8 mouse cellular contexts compared by ENCODE assay signal in the genomic region with DNA sequence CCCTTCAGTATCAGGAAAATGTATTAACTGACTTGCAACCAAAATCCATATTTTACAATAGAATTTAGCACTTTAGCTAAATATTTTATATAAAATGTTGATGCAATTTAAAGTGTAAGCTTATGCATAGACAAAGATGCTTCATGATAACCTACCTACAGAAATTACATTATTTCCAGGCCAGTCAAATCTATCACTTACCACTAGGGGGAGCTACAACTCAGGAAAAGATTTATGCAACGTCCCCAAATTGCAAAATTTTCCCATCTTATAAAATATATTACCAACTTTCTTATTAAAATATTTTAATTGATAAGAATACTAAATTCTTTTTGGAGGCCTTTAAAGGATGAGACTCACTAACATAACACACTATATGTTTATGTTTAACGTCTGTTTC.
DNase-seq lines count a peak whose midpoint lies in the region.

No protein-coding gene starts in this region.

- DNase-seq in adrenal gland, postnatal 10 days = peak; percentile 28
- DNase-seq in adrenal gland, postnatal 25 days = no peak
- peak; percentile 28 for DNase-seq in kidney, postnatal 14 days
- no peak for DNase-seq in kidney, adult 18-20 months
- peak; percentile 19 for DNase-seq in ES-CJ7 (ENCODE audit: low read depth, low spot score)
- DNase-seq in hindlimb bud, embryonic 11.5 days (ENCODE audit: extremely low spot score, low read depth, low spot score) = peak; percentile 22
- no peak for DNase-seq in urinary bladder, postnatal 14 days (ENCODE audit: low spot score)
- no peak for DNase-seq in layer of hippocampus, postnatal 36 days

Comparison
In these comparisons a context has a peak if more than half of its experiments do, and no peak if none do; other contexts are left out.
1. DNase-seq: peak in adrenal gland, postnatal 10 days (single experiment), kidney, postnatal 14 days (single experiment), ES-CJ7 (single experiment) and hindlimb bud, embryonic 11.5 days (single experiment); none in adrenal gland, postnatal 25 days (single experiment), kidney, adult 18-20 months (single experiment), urinary bladder, postnatal 14 days (single experiment) and layer of hippocampus, postnatal 36 days (0 of 2).